Mouse (Mus musculus) heart, embryonic 10.5 days (tissue): ENCODE measurements at regions not wholly inside any gene's neighbourhood (a gene's known extent, or its start where the extent isn't known, plus 50 kb on each side); places are given as distances from the start of the nearest gene placed in this dataset.
"Not testable (repeated sequence)": the region's sequence is repeated elsewhere in the genome, so short reads cannot be mapped to it uniquely, and the experiment has no call there.

Experiments
- DNase-seq: peaks from one replicate; pipeline ENCODE4 v3.0.0-alpha.2; 2017; ENCODE audit warnings: low spot score
- H3K27ac ChIP-seq: fragments of 300-500 bp; sonication (generic); 2 replicates; pipeline ENCODE4 v1.5.1; 2016; ENCODE audit warnings: mild to moderate bottlenecking
- H3K27me3 ChIP-seq: fragments of 300-500 bp; sonication (generic); 2 replicates; pipeline ENCODE4 v1.6.1; 2016; ENCODE audit warnings: mild to moderate bottlenecking; ENCODE audit not compliant: poor library complexity, insufficient read depth, severe bottlenecking
- H3K36me3 ChIP-seq: fragments of 300-500 bp; sonication (generic); 2 replicates; pipeline ENCODE4 v1.6.1; 2016; ENCODE audit warnings: mild to moderate bottlenecking, moderate library complexity
- H3K4me1 ChIP-seq: fragments of 300-500 bp; sonication (generic); 2 replicates; pipeline ENCODE4 v1.6.1; 2016; ENCODE audit warnings: mild to moderate bottlenecking
- H3K4me3 ChIP-seq: fragments of 300-500 bp; sonication (generic); 2 replicates; pipeline ENCODE4 v1.5.1; 2016; ENCODE audit warnings: mild to moderate bottlenecking, moderate library complexity
- H3K9me3 ChIP-seq: fragments of 300-500 bp; sonication (generic); 2 replicates; pipeline ENCODE4 v1.6.1; 2016; ENCODE audit warnings: mild to moderate bottlenecking, moderate library complexity
- WGBS: fragments of 180-500 bp; shearing (Covaris S2); methylation state at CpG from one replicate; pipeline ENCODE4 v1.1.7; 2016; 5-methylcytosine and 5-hydroxymethylcytosine counted together

DNA sequence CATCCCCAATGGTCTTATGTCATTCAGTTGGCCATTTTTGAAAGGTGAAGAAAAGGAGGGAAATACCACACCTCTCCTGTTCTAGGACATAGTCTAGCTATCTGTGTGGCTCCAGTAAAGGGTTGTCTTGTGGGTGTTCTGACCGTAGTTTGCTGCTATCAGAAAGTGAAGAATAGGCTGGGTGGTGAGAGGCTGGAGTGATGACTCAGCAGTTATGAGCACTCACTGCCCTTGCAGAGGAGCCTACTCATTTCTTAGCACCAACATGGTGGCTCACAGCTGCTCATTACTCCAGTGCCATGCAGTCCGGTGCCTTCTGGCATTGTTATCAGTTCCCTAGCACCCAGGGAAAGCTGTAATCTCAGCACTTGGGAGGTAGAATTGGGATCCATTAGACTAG, 217.0 kb downstream of the 1810013L24Rik start:
- Histone ChIP-seq H3K4me3 (no peak overlapping the region), H3K9me3 (no peaks in the 10 kb centered on the region), H3K36me3 (no peaks in the 10 kb centered on the region), H3K27me3 (no peaks in the 10 kb centered on the region), H3K27ac (no peak overlapping the region), H3K4me1 (no peaks in the 10 kb centered on the region)
- DNase-seq: no peak
- 67% methylated on average over 2 of the region's 2 CpGs for WGBS

GRCm38 (mm10) chr16:9054415-9054814, 224.5 kb downstream of the 1810013L24Rik start:
- H3K27ac ChIP-seq: peak overlapping the region; percentile 79
- no peaks in the 10 kb centered on the region for H3K36me3 ChIP-seq
- 23% methylated on average over 4 of the region's 4 CpGs for WGBS
- H3K4me1 ChIP-seq: peaks cover 29% of the 10 kb centered on the region
- H3K27me3 ChIP-seq: no peaks in the 10 kb centered on the region
- H3K9me3 ChIP-seq: no peaks in the 10 kb centered on the region
- H3K4me3 ChIP-seq: peak overlapping the region; percentile 19; the same call in 1 of the 2 replicates
- DNase-seq: peak; percentile 85

DNA sequence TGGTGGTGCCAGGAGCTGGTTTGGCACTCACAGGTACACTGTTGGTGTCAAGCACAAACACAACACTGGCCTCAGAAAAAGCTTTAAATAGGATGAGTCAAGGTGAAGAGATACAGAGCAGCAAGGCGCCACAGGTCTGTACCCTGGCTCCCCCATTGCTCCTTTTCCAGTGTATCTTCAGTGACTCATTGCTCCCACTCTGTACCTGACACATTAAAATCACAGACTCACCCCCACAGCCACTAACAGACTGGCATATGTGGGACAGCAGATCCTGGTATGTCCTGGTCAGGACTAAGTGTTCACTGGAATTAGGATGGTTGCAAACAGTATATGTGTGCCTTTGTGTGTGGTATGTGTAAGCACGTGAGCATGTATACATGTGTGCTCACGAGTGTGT, 226.5 kb downstream of the 1810013L24Rik start:
- H3K27me3 ChIP-seq: no peaks in the 10 kb centered on the region
- H3K4me3 ChIP-seq: no peak overlapping the region
- DNase-seq: no peak
- H3K9me3 ChIP-seq: no peaks in the 10 kb centered on the region
- H3K27ac ChIP-seq: peak overlapping the region; percentile 79; the same call in 1 of the 2 replicates
- WGBS: 75% methylated on average over 3 of the region's 3 CpGs
- no peaks in the 10 kb centered on the region for H3K36me3 ChIP-seq
- H3K4me1 ChIP-seq: peaks cover 29% of the 10 kb centered on the region

DNA sequence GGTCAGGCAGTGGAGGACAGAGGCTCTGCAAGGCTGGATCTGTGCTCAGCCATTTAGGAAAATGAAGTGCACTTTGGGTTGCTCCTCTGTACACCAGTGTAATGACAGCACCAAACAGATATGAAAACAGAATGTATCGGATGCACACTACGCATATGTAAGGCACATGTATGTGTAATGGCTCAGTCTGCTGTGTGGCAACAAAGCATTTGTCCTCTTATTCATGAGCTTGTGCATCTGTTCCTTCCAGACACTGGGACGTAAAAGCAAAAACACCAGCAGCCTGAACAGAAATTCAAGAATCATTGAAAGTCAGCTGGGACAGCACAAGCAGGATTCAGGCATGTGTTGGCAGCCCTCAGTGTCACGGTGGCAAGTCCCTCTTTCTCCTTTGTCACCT, 241.6 kb downstream of the 1810013L24Rik start:
- no peaks in the 10 kb centered on the region for H3K36me3 ChIP-seq
- no peak for DNase-seq
- 90% methylated on average over 4 of the region's 4 CpGs for WGBS
- no peak overlapping the region for H3K27ac ChIP-seq
- H3K4me3 ChIP-seq: no peak overlapping the region
- no peaks in the 10 kb centered on the region for H3K9me3 ChIP-seq
- no peaks in the 10 kb centered on the region for H3K27me3 ChIP-seq
- H3K4me1 ChIP-seq: no peaks in the 10 kb centered on the region

- H3K4me1 ChIP-seq, H3K27ac ChIP-seq, H3K9me3 ChIP-seq, DNase-seq, H3K36me3 ChIP-seq, H3K4me3 ChIP-seq, H3K27me3 ChIP-seq: not testable (repeated sequence)
- 86% methylated on average over 5 of the region's 5 CpGs for WGBS
These were observed 242.1 kb downstream of the 1810013L24Rik start for GRCm38 (mm10) chr16:9071956-9072355.

GRCm38 (mm10) chr16:9074295-9074694, 244.4 kb downstream of the 1810013L24Rik start:
- H3K27ac ChIP-seq: no peak overlapping the region
- no peak for DNase-seq
- H3K27me3 ChIP-seq: no peaks in the 10 kb centered on the region
- no peaks in the 10 kb centered on the region for H3K4me1 ChIP-seq
- 87% methylated on average over 4 of the region's 4 CpGs for WGBS
- H3K9me3 ChIP-seq: no peaks in the 10 kb centered on the region
- H3K4me3 ChIP-seq: no peak overlapping the region
- H3K36me3 ChIP-seq: no peaks in the 10 kb centered on the region

- no peak overlapping the region for H3K27ac ChIP-seq
- no peaks in the 10 kb centered on the region for H3K9me3 ChIP-seq
- H3K4me3 ChIP-seq: no peak overlapping the region
- H3K36me3 ChIP-seq: no peaks in the 10 kb centered on the region
- DNase-seq: no peak
- no peaks in the 10 kb centered on the region for H3K27me3 ChIP-seq
- no peaks in the 10 kb centered on the region for H3K4me1 ChIP-seq
- WGBS: 68% methylated on average over 2 of the region's 2 CpGs
These were observed 247.6 kb downstream of the 1810013L24Rik start for GRCm38 (mm10) chr16:9077451-9077850.

DNA sequence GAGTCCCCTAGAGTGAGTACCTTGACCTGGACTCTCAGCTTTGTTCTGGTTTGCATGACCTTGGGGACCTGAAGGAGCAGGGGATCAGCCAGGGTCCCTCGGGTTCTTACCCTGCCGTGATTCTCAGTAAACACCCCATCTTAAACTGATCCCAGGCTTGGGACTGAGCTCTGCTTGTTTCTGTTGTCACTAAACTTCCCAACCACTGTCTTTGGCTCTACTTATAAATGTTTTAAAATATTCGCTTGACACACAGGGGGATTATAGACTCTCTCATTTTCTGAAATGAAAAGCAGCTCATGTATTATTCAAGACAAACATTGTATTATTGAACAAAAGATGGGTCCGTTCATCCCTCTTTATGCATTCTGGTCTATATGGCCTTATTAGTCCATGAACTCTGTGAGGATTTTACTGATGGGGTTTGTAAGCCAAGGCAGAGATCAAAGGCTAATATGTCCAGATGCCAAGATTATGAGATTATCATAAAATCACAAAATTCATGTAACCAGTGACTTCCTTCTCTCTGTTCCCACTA, 248.6 kb downstream of the 1810013L24Rik start:
- Histone ChIP-seq H3K27me3 (no peaks in the 10 kb centered on the region), H3K4me3 (no peak overlapping the region), H3K9me3 (no peaks in the 10 kb centered on the region), H3K36me3 (no peaks in the 10 kb centered on the region), H3K4me1 (no peaks in the 10 kb centered on the region), H3K27ac (no peak overlapping the region)
- WGBS: 72% methylated on average over 4 of the region's 4 CpGs
- DNase-seq: no peak

GRCm38 (mm10) chr16:9083040-9083439, 253.1 kb downstream of the 1810013L24Rik start:
- WGBS: 87% methylated on average over 3 of the region's 3 CpGs
- no peaks in the 10 kb centered on the region for H3K36me3 ChIP-seq

GRCm38 (mm10) chr16:9083740-9084139, 253.8 kb downstream of the 1810013L24Rik start:
- Histone ChIP-seq H3K4me1 (0 out of 2 replicates have a peak, but pooled peaks cover 2% of the 10 kb centered on the region), H3K4me3 (no peak overlapping the region), H3K36me3 (no peaks in the 10 kb centered on the region), H3K27me3 (no peaks in the 10 kb centered on the region), H3K9me3 (no peaks in the 10 kb centered on the region), H3K27ac (no peak overlapping the region)
- WGBS: 79% methylated on average over 2 of the region's 2 CpGs
- no peak for DNase-seq

More at GRCm38 (mm10) chr16:9083040-9083439, 253.1 kb downstream of the 1810013L24Rik start:
- no peaks in the 10 kb centered on the region for H3K27me3 ChIP-seq
- no peak overlapping the region for H3K27ac ChIP-seq
- no peak for DNase-seq
- no peaks in the 10 kb centered on the region for H3K9me3 ChIP-seq
- H3K4me1 ChIP-seq: 0 out of 2 replicates have a peak, but pooled peaks cover 2% of the 10 kb centered on the region
- no peak overlapping the region for H3K4me3 ChIP-seq

GRCm38 (mm10) chr16:9084581-9084980, 254.7 kb downstream of the 1810013L24Rik start:
- Histone ChIP-seq H3K27me3 (no peaks in the 10 kb centered on the region), H3K4me3 (no peak overlapping the region), H3K36me3 (no peaks in the 10 kb centered on the region), H3K27ac (no peak overlapping the region), H3K4me1 (0 out of 2 replicates have a peak, but pooled peaks cover 2% of the 10 kb centered on the region), H3K9me3 (no peaks in the 10 kb centered on the region)
- no peak for DNase-seq
- 67% methylated on average over 1 of the region's 1 CpGs for WGBS

DNA sequence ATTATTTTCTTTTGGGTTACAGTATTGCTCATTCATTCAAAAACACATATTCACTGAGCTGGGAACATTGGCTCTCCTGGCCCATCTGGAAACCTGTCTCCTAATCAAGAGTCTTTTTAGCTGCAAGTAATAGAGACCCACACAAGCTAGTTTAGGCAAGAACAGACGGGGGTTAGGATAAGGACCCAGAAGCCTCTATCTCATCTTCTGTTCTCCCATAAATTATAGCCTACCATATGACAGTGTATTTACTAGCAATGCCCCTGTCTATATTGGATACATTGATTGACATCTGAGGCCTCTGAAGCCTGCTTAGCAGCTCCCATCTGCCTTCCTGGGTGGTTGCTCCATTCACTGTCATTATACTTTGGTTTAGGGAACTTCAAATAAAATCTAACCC, 255.2 kb downstream of the 1810013L24Rik start:
- H3K4me1 ChIP-seq: 0 out of 2 replicates have a peak, but pooled peaks cover 2% of the 10 kb centered on the region
- H3K27me3 ChIP-seq: no peaks in the 10 kb centered on the region
- H3K4me3 ChIP-seq: no peak overlapping the region
- DNase-seq: no peak
- no peak overlapping the region for H3K27ac ChIP-seq
- no peaks in the 10 kb centered on the region for H3K9me3 ChIP-seq
- WGBS: 79% methylated on average over 1 of the region's 1 CpGs
- no peaks in the 10 kb centered on the region for H3K36me3 ChIP-seq

DNA sequence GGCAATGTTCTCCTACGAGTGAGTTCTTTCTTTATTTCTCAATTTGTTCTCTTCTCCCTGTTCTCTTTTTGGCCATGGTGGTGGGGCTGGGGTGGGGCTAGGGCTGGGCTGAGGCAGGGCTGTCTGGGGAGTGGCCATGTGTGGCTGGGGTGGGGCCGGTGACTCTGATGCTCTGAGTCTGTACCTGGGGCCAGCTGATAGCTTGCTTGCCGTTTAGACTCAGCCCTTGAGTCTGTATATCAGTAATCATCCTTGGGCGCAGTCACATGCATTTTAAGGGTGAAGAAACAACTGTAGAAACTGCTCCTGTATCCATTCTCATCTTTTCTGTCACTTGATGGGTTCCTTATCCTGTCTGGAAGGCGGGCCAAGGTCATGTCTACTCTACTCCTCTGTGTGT, 256.1 kb downstream of the 1810013L24Rik start:
- DNase-seq: peak; percentile 87
- Histone ChIP-seq H3K27me3 (no peaks in the 10 kb centered on the region), H3K9me3 (no peaks in the 10 kb centered on the region), H3K27ac (no peak overlapping the region), H3K36me3 (no peaks in the 10 kb centered on the region), H3K4me1 (0 out of 2 replicates have a peak, but pooled peaks cover 2% of the 10 kb centered on the region), H3K4me3 (no peak overlapping the region)
- 75% methylated on average over 5 of the region's 5 CpGs for WGBS

DNA sequence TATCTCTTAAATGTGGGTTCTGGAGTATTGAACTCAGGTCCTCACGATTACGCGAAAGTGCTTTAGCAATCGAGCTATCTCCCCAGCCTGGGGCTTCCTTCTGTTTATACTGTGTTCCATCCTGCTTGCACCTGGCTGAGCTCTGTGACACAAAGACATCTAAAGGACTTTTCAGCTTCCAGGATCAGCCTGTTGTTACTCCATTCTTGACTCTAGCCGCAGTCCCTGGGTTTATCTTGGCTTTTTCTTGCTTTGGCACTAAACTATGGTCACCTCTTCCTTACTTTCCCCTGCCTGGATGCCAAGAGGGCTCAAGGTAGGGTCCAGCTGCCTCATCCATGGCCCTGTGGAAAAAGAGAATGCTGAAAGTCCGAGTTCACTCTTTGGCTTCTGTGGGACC, 261.9 kb downstream of the 1810013L24Rik start:
- Histone ChIP-seq H3K9me3 (no peaks in the 10 kb centered on the region), H3K4me3 (no peak overlapping the region), H3K27me3 (no peaks in the 10 kb centered on the region), H3K36me3 (no peaks in the 10 kb centered on the region), H3K27ac (peak overlapping the region; percentile 47; the same call in 1 of the 2 replicates), H3K4me1 (no peaks in the 10 kb centered on the region)
- WGBS: 70% methylated on average over 6 of the region's 6 CpGs
- no peak for DNase-seq
